Mouse (Mus musculus): ENCODE measurements around the gene Syvn1.

DNA sequence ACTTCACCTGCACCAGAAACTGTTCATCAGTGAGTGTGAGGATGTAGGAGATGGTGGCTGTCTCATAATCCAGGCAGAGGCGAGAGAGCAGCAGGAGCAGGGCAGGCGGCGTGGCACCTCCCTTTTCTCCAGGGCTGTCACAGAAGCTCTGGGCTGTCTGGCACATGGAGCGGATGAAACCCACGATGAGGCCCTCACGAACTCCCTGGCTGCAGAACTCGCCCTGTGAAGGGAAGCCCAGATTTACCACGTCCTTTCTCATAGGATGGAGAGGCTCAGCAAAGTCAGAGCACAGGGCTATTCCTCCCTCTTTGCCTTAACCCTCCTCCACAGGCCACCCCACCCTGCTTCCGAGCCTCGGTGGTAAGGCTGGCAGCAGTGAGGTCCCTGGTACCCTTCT lies 23.5 kb downstream of the Syvn1 start:
- TF ChIP-seq CTCF (IDR thresholded peaks at IDR 0.05; ENCODE audit: insufficient read depth, low read length) (no peak), POLR2A (IDR thresholded peaks at IDR 0.05; ENCODE audit: borderline replicate concordance, extremely low read depth, low read depth, low read length) (no peak)

All from lung, adult 2 months (tissue).